Mouse (Mus musculus) hindbrain, postnatal 0 days (tissue): Measurements from ENCODE around the gene Daxx. TPM values are rescaled to one million over a fixed set of nuclear protein-coding genes. Genes with fewer than 3 reads are reported as not detected.
"Not testable (repeated sequence)": the region's sequence is repeated elsewhere in the genome, so short reads cannot be mapped to it uniquely, and the experiment has no call there.

Source experiments
- ATAC-seq: fragments of 200-750 bp; cut with Nextera tagmentation; 2 replicates; pipeline ENCODE4 v1.8.0; 2017; ENCODE audit warnings: mild to moderate bottlenecking, moderate TSS enrichment, moderate library complexity
- DNase-seq: peaks from one replicate; pipeline ENCODE4 v3.0.0-alpha.2; 2015; ENCODE audit warnings: low spot score
- H3K27ac ChIP-seq: fragments of 300-500 bp; sonication (generic); 2 replicates; pipeline ENCODE4 v1.5.1; 2014; ENCODE audit warnings: mild to moderate bottlenecking
- H3K27me3 ChIP-seq: fragments of 300-500 bp; sonication (generic); 2 replicates; pipeline ENCODE4 v1.6.1; 2014; ENCODE audit warnings: low read length, mixed read lengths; ENCODE audit not compliant: insufficient read depth
- H3K36me3 ChIP-seq: fragments of 300-500 bp; sonication (generic); 2 replicates; pipeline ENCODE4 v1.6.1; 2014; ENCODE audit warnings: low read length, mixed read lengths; ENCODE audit not compliant: insufficient read depth
- H3K4me1 ChIP-seq: fragments of 300-500 bp; sonication (generic); 2 replicates; pipeline ENCODE4 v1.6.1; 2014; ENCODE audit warnings: antibody characterized with exemption, low read length, mixed read lengths; ENCODE audit not compliant: insufficient read depth
- H3K4me2 ChIP-seq: fragments of 300-500 bp; sonication (generic); 2 replicates; pipeline ENCODE4 v1.6.1; 2014; ENCODE audit warnings: low read depth, mild to moderate bottlenecking, low read length, moderate library complexity, mixed read lengths
- H3K4me3 ChIP-seq: fragments of 300-500 bp; sonication (generic); 2 replicates; pipeline ENCODE4 v1.5.1; 2014; ENCODE audit warnings: low read length
- H3K9ac ChIP-seq: fragments of 300-500 bp; sonication (generic); replicated peaks from 2 replicates; pipeline ENCODE4 v1.6.1; 2014; ENCODE audit warnings: mild to moderate bottlenecking, low read length, moderate library complexity, mixed read lengths
- H3K9me3 ChIP-seq: fragments of 300-500 bp; sonication (generic); 2 replicates; pipeline ENCODE4 v1.6.1; 2016; ENCODE audit warnings: low read length, mixed read lengths
- CTCF ChIP-seq: IDR thresholded peaks from 2 replicates; pipeline ENCODE4 v1.5.1; 2016; ENCODE audit warnings: antibody characterized with exemption, control low read depth, low read depth
- WGBS: fragments of 180-500 bp; shearing (Covaris S2); extraction: QIAGEN DNeasy Blood & Tissue Kit; methylation state at CpG from one replicate; pipeline ENCODE4 v1.1.7; 2014; 5-methylcytosine and 5-hydroxymethylcytosine counted together
- polyA plus RNA-seq: library from polyadenylated mRNA; unstranded; fragments of >200 nt; fragmentation: Nextera tagmentation; extraction: Ambion mirVana; gene quantifications from 2 replicates; pipeline ENCODE4 v1.2.1, GENCODE M21; 2015
- total RNA-seq: library from RNA; depleted of rRNA; stranded (reverse); fragments of >200 nt; gene quantifications from 2 replicates; pipeline ENCODE4 v1.2.3, GENCODE M21; 2014; rRNA removed

Gene Daxx
- 52.1 and 58.4 TPM in 2 replicates for total RNA-seq
- 39.0 and 41.9 TPM in 2 replicates for polyA plus RNA-seq

- Histone ChIP-seq H3K4me1 (0 out of 2 replicates have a peak, but pooled peaks cover 6% of the 10 kb centered on the region), H3K27me3 (no peaks in the 10 kb centered on the region), H3K36me3 (peaks cover 25% of the 10 kb centered on the region), H3K4me2 (peak within 1 kb of the TSS; percentile 98), H3K27ac (peak within 1 kb of the TSS; percentile 95), H3K9me3 (no peaks in the 10 kb centered on the region), H3K4me3 (peak within 1 kb of the TSS; percentile 71), H3K9ac (peak within 1 kb of the TSS; percentile 79)
- ATAC-seq (peak; percentile 97), DNase-seq (peak; percentile 99)
- TF ChIP-seq CTCF: no peak
- WGBS: under 1% methylated on average over 67 of the region's 68 CpGs
These were observed at the start of gene Daxx for GRCm38 (mm10) chr17:33909077-33909868. TSS of gene Daxx (plus strand) at chr17:33909414.

GRCm38 (mm10) chr17:33865330-33866030 is 43.7 kb upstream of the Daxx start:
- ATAC-seq (no peak), DNase-seq (peak; percentile 18)
- 37% methylated on average over 9 of the region's 9 CpGs for WGBS
- Histone ChIP-seq H3K4me2 (no peak overlapping the region), H3K27me3 (no peaks in the 10 kb centered on the region), H3K9ac (no peak overlapping the region), H3K9me3 (no peaks in the 10 kb centered on the region), H3K27ac (no peak overlapping the region), H3K4me1 (no peaks in the 10 kb centered on the region), H3K36me3 (no peaks in the 10 kb centered on the region), H3K4me3 (no peak overlapping the region)
- peak; percentile 50 for TF ChIP-seq CTCF

GRCm38 (mm10) chr17:33873537-33873936 is 35.7 kb upstream of the Daxx start, which contains the start of gene Gm7029:
TSS of gene Gm7029 (plus strand) at chr17:33873837.
- not testable (repeated sequence) for DNase-seq, H3K27me3 ChIP-seq, H3K4me1 ChIP-seq, H3K9me3 ChIP-seq, H3K4me3 ChIP-seq, H3K9ac ChIP-seq, ATAC-seq, H3K4me2 ChIP-seq, H3K36me3 ChIP-seq, H3K27ac ChIP-seq
- 67% methylated on average over 3 of the region's 12 CpGs for WGBS

GRCm38 (mm10) chr17:33874411-33874810 is 34.8 kb upstream of the Daxx start:
- Histone ChIP-seq H3K4me1 (no peaks in the 10 kb centered on the region), H3K27ac (no peak overlapping the region), H3K9ac (no peak overlapping the region), H3K9me3 (no peaks in the 10 kb centered on the region), H3K36me3 (no peaks in the 10 kb centered on the region), H3K27me3 (no peaks in the 10 kb centered on the region), H3K4me2 (no peak overlapping the region), H3K4me3 (no peak overlapping the region)
- DNase-seq (no peak), ATAC-seq (no peak)
- 88% methylated on average over 11 of the region's 11 CpGs for WGBS
- no peak for TF ChIP-seq CTCF

- not testable (repeated sequence) for H3K9me3 ChIP-seq
- WGBS: 79% methylated on average over 5 of the region's 5 CpGs
These were observed 33.4 kb upstream of the Daxx start for GRCm38 (mm10) chr17:33875797-33876196.

GRCm38 (mm10) chr17:33884320-33884719 is 24.9 kb upstream of the Daxx start:
- DNase-seq, H3K27me3 ChIP-seq: not testable (repeated sequence)
- 93% methylated on average over 8 of the region's 11 CpGs for WGBS

More at GRCm38 (mm10) chr17:33875797-33876196, 33.4 kb upstream of the Daxx start:
- TF ChIP-seq CTCF: peak; percentile 15; the same call in 1 of the 2 replicates
- not testable (repeated sequence) for ATAC-seq, H3K36me3 ChIP-seq, H3K4me1 ChIP-seq, H3K27ac ChIP-seq, H3K27me3 ChIP-seq, H3K4me3 ChIP-seq, DNase-seq, H3K4me2 ChIP-seq, H3K9ac ChIP-seq

GRCm38 (mm10) chr17:33887802-33888201 is 21.4 kb upstream of the Daxx start:
- ATAC-seq, H3K4me1 ChIP-seq, H3K27me3 ChIP-seq, H3K36me3 ChIP-seq, H3K4me2 ChIP-seq, DNase-seq, H3K9me3 ChIP-seq, H3K4me3 ChIP-seq, H3K27ac ChIP-seq, H3K9ac ChIP-seq: not testable (repeated sequence)
- WGBS: 85% methylated on average over 2 of the region's 2 CpGs

More at GRCm38 (mm10) chr17:33884320-33884719, 24.9 kb upstream of the Daxx start:
- H3K9me3 ChIP-seq, H3K4me3 ChIP-seq, H3K9ac ChIP-seq, ATAC-seq, H3K27ac ChIP-seq, H3K4me1 ChIP-seq, H3K4me2 ChIP-seq, H3K36me3 ChIP-seq: not testable (repeated sequence)

GRCm38 (mm10) chr17:33888230-33888629 is 21.0 kb upstream of the Daxx start:
- H3K36me3 ChIP-seq, H3K9me3 ChIP-seq, DNase-seq, H3K4me1 ChIP-seq, H3K27ac ChIP-seq, H3K27me3 ChIP-seq, H3K4me3 ChIP-seq, H3K9ac ChIP-seq, ATAC-seq, H3K4me2 ChIP-seq: not testable (repeated sequence)

- H3K27ac ChIP-seq, H3K9me3 ChIP-seq, DNase-seq, H3K4me1 ChIP-seq, H3K27me3 ChIP-seq, H3K36me3 ChIP-seq: not testable (repeated sequence)
- peak overlapping the region; percentile 55 for H3K4me3 ChIP-seq
- peak; percentile 27; the same call in 1 of the 2 replicates for ATAC-seq
- H3K9ac ChIP-seq: peak overlapping the region; percentile 45; the same call in 1 of the 2 replicates
- under 1% methylated on average over 35 of the region's 44 CpGs for WGBS
- peak overlapping the region; percentile 63 for H3K4me2 ChIP-seq
These were observed 19.2 kb upstream of the Daxx start for GRCm38 (mm10) chr17:33889941-33890532.
